Mouse (Mus musculus) embryonic fibroblast, embryonic 13.5 days (primary cell): ENCODE results near the gene Wwox.

ENCODE experiments used
- CTCF ChIP-seq: IDR thresholded peaks from 2 replicates; pipeline ENCODE4 v1.5.1; 2011; ENCODE audit warnings: mild to moderate bottlenecking, control low read depth, low read length, moderate library complexity, borderline replicate concordance; ENCODE audit not compliant: insufficient read depth
- POLR2A ChIP-seq: IDR thresholded peaks from 2 replicates; pipeline ENCODE4 v1.6.1; 2011; ENCODE audit warnings: low read depth, mild to moderate bottlenecking, control low read depth, low read length, moderate library complexity

- TF ChIP-seq CTCF (no peak), POLR2A (no peak)
Observed at GRCm38 (mm10) chr8:114650789-114651188, 211.3 kb downstream of the Wwox start.
